Comparison of ENCODE assay signal across 8 mouse cellular contexts in the genomic region with DNA sequence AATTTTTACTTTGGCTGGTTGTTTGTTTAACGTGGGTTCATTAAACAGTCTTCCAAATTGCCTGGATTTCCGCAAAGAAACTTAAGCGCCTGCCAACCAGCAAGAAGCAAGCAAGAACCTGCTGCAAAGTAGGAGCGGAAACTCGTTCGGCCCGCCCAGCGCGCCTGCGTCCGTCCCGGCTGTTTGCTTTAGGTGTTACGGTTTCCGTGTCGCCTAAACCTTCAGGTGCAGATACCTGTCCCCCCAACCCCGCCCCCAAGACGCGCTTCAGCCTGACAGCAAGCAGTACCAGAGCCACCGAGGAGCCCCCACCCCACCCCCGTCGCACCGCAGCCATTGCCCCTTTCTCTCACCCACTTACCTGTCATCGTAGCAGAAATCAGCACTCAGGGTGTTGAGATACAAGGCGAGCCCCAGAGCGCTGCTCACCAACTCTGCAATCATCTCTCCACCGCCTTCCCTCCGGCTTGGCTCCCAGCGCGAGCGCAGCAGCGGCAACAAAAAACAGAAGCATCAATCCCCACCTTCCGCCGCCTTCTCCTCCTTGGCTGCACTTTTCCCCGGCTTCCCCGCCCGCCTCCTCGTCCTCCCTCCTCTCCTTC. TPM values are rescaled to one million over a fixed set of nuclear protein-coding genes. Genes with fewer than 3 reads are reported as not detected.
A peak's percentile ranks its signal among the peaks of the same experiment; 100 is the strongest.
DNase-seq lines count a peak whose midpoint lies in the region; ATAC-seq and TF ChIP-seq lines count a peak whose summit lies in the region.

No protein-coding gene starts in this region.

- H3K9ac ChIP-seq in ES-Bruce4 (ENCODE audit: low read depth, poor library complexity, severe bottlenecking) = peak overlapping the region; percentile 68
- peak overlapping the region; percentile 64 for H3K9ac ChIP-seq in forebrain, embryonic 11.5 days (ENCODE audit: low read length)
- H3K9ac ChIP-seq in hindbrain, embryonic 12.5 days = peak overlapping the region; percentile 82

- peak; percentile 66 for DNase-seq in brain, adult 2 months (ENCODE audit: low read depth, low spot score)
- DNase-seq in forebrain, embryonic 11.5 days (ENCODE audit: low spot score) = no peak
- DNase-seq in left cerebral cortex, postnatal 25 days (ENCODE audit: low spot score in 2 of 2) = peak; percentile 22 to 62
- peak; percentile 12 to 65 for DNase-seq in spleen, postnatal 4 days (ENCODE audit: low spot score in 2 of 2)
- DNase-seq in layer of hippocampus, adult 9-10 months (ENCODE audit: low spot score) = no peak

- H3K4me1 ChIP-seq in ES-Bruce4 (ENCODE audit: control insufficient read depth, insufficient read depth, low read length) = peaks cover 1% of the 10 kb centered on the region
- 0 out of 2 replicates have a peak, but pooled peaks cover 1% of the 10 kb centered on the region for H3K4me1 ChIP-seq in forebrain, embryonic 11.5 days (replicated peaks; ENCODE audit: control insufficient read depth, insufficient read depth, low read length)
- peaks cover 25% of the 10 kb centered on the region for H3K4me1 ChIP-seq in hindbrain, embryonic 12.5 days
- peaks cover 51% of the 10 kb centered on the region for H3K4me1 ChIP-seq in megakaryocyte, embryonic 14.5 days

- peak; percentile 8 for ATAC-seq in forebrain, embryonic 11.5 days (replicated peaks; ENCODE audit: low FRiP score)
- ATAC-seq in hindbrain, embryonic 12.5 days (ENCODE audit: low FRiP score) = peak; percentile 3; the same call in 1 of the 2 replicates

- intact Hi-C loops in left cerebral cortex, postnatal 25 days (cut with DNase I) = loop anchor here (5.0 to 10.0 kb wide), 5 partner anchors 91 to 1786 kb away; no protein-coding TSS in a partner anchor

- H3K4me3 ChIP-seq in ES-Bruce4 (ENCODE audit: low read depth, low read length) = peak overlapping the region; percentile 77
- H3K4me3 ChIP-seq in forebrain, embryonic 11.5 days (ENCODE audit: low read depth, low read length) = peak overlapping the region; percentile 53
- H3K4me3 ChIP-seq in hindbrain, embryonic 12.5 days = peak overlapping the region; percentile 78
- peak overlapping the region; percentile 95 for H3K4me3 ChIP-seq in megakaryocyte, embryonic 14.5 days (replicated peaks)

- TF ChIP-seq POLR2A in ES-Bruce4 (IDR thresholded peaks at IDR 0.05; ENCODE audit: insufficient read depth, low read length) = no peak

- H3K27ac ChIP-seq in ES-Bruce4 (ENCODE audit: insufficient read depth, low read length) = no peak overlapping the region
- H3K27ac ChIP-seq in forebrain, embryonic 11.5 days (ENCODE audit: low read depth, low read length) = no peak overlapping the region
- peak overlapping the region; percentile 93 for H3K27ac ChIP-seq in hindbrain, embryonic 12.5 days

- TF ChIP-seq EP300 in ES-Bruce4 (IDR thresholded peaks at IDR 0.05; ENCODE audit: insufficient read depth, low read depth, low read length) = no peak

- no peaks in the 10 kb centered on the region for H3K9me3 ChIP-seq in ES-Bruce4 (replicated peaks; ENCODE audit: control insufficient read depth, insufficient read depth, low read length, poor library complexity, severe bottlenecking)
- H3K9me3 ChIP-seq in forebrain, embryonic 11.5 days (ENCODE audit: control insufficient read depth, low read length) = no peaks in the 10 kb centered on the region
- H3K9me3 ChIP-seq in hindbrain, embryonic 12.5 days (replicated peaks) = no peaks in the 10 kb centered on the region
- no peaks in the 10 kb centered on the region for H3K9me3 ChIP-seq in megakaryocyte, embryonic 14.5 days

- peaks cover 3% of the 10 kb centered on the region for H3K27me3 ChIP-seq in ES-Bruce4 (ENCODE audit: control insufficient read depth, insufficient read depth, low read length, poor library complexity, severe bottlenecking)
- H3K27me3 ChIP-seq in forebrain, embryonic 11.5 days (ENCODE audit: control insufficient read depth, insufficient read depth, low read length) = peaks cover 9% of the 10 kb centered on the region; the same call in 1 of the 2 replicates
- no peaks in the 10 kb centered on the region; the same call in 1 of the 2 replicates for H3K27me3 ChIP-seq in hindbrain, embryonic 12.5 days
- peaks cover 19% of the 10 kb centered on the region for H3K27me3 ChIP-seq in megakaryocyte, embryonic 14.5 days (replicated peaks)

- under 1% methylated on average over 37 of the region's 37 CpGs for WGBS in forebrain, embryonic 11.5 days
- WGBS in hindbrain, embryonic 12.5 days = under 1% methylated on average over 37 of the region's 37 CpGs

- TF ChIP-seq CTCF in ES-Bruce4 (IDR thresholded peaks at IDR 0.05; ENCODE audit: low read depth, low read length) = no peak

- peak overlapping the region; percentile 82 for H3K4me2 ChIP-seq in forebrain, embryonic 11.5 days (ENCODE audit: low read depth, low read length, severe bottlenecking)
- H3K4me2 ChIP-seq in hindbrain, embryonic 12.5 days (replicated peaks) = peak overlapping the region; percentile 76

- H3K36me3 ChIP-seq in ES-Bruce4 (ENCODE audit: control insufficient read depth, insufficient read depth, low read length, poor library complexity, severe bottlenecking) = no peaks in the 10 kb centered on the region
- no peaks in the 10 kb centered on the region for H3K36me3 ChIP-seq in forebrain, embryonic 11.5 days (ENCODE audit: control insufficient read depth, insufficient read depth, low read length)
- no peaks in the 10 kb centered on the region for H3K36me3 ChIP-seq in hindbrain, embryonic 12.5 days
- no peaks in the 10 kb centered on the region for H3K36me3 ChIP-seq in megakaryocyte, embryonic 14.5 days (replicated peaks; ENCODE audit: low read length)

RNA-seq across cellular contexts. Expression of a gene that starts 0.8 kb away (rescaled TPM):
- polyA plus RNA-seq in ES-Bruce4 (2011; ENCODE audit: insufficient read depth, insufficient read length, low read depth, missing spikeins) = 1.1 and 1.7 TPM in 2 replicates
- 3.9 and 4.0 TPM in 2 replicates for polyA plus RNA-seq in forebrain, embryonic 11.5 days (2014; fragmentation: Nextera tagmentation; extraction: Ambion mirVana)
- polyA plus RNA-seq in hindbrain, embryonic 12.5 days (2016; fragmentation: Nextera tagmentation; extraction: Ambion mirVana) = 19.6 and 19.9 TPM in 2 replicates
- 10 to 100 TPM in 1 of 2 experiments, 1 to 10 TPM in 1; 9.9 to 10.4 TPM for total RNA-seq in left cerebral cortex, postnatal 25 days (2021)
- polyA plus RNA-seq in megakaryocyte, embryonic 14.5 days (2012; ENCODE audit: insufficient read depth, low replicate concordance) = 0.10 TPM in 1 of 2 replicates, not detected in the other

Comparison
In these comparisons a context has a peak if more than half of its experiments do, and no peak if none do; other contexts are left out.
1. DNase-seq: peak in brain, adult 2 months (single experiment), left cerebral cortex, postnatal 25 days (2 of 2) and spleen, postnatal 4 days (2 of 2); none in forebrain, embryonic 11.5 days (single experiment) and layer of hippocampus, adult 9-10 months (single experiment).
2. Peak in every context shown above with its lines, with median percentiles within 50 percentile points of each other: H3K4me3 ChIP-seq and H3K9ac ChIP-seq.